Mouse (Mus musculus) left cerebral cortex, adult 8-10 months (tissue): ENCODE measurements around the gene Wdr38. TPM values are rescaled to one million over a fixed set of nuclear protein-coding genes. Genes with fewer than 3 reads are reported as not detected.

Experiments used
- DNase-seq, 2 experiments: peaks; one replicate each; pipeline ENCODE4 v3.0.0; 2022; ENCODE audit warnings: low spot score in 2 of 2
- total RNA-seq, 4 experiments: library from RNA; stranded (reverse); gene quantifications; 2 replicates each; pipeline ENCODE4 v1.2.4; 2022

Gene Wdr38
- total RNA-seq = under 1 TPM; 0.30 to 0.72 (median 0.65) TPM

- peak; percentile 83 to 89 for DNase-seq
These were observed at the start of gene Wdr38 for GRCm38 (mm10) chr2:38997386-38998374. TSS of gene Wdr38 (plus strand) at chr2:38997476.

- no peak for DNase-seq
These were observed 49.7 kb upstream of the Wdr38 start for GRCm38 (mm10) chr2:38947566-38947965.

DNA sequence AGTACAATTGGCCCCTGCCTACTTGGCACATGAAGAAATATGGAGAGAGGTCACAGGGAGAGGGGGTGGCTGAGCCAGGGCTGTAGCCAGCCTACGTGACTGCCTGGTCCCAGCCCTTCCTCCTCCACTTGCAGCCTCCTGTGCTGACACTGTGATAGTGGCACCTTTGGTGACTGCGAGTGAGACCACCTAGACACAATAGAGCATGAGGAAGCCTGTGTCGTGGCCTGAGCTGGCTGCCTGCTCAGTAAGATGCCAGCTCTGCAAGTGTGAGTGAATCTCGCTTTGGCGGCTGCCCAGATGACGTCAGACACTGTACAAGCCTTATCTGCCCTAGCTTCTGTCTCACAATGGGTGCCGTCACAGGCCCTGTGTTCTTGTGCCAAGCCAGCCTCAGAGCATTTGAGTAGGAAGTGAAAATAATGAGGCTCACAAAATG is 47.0 kb upstream of the Wdr38 start:
- DNase-seq = peak; percentile 69 to 85

GRCm38 (mm10) chr2:38953152-38953883 is 44.0 kb upstream of the Wdr38 start:
- DNase-seq = peak; percentile 21 to 64

DNA sequence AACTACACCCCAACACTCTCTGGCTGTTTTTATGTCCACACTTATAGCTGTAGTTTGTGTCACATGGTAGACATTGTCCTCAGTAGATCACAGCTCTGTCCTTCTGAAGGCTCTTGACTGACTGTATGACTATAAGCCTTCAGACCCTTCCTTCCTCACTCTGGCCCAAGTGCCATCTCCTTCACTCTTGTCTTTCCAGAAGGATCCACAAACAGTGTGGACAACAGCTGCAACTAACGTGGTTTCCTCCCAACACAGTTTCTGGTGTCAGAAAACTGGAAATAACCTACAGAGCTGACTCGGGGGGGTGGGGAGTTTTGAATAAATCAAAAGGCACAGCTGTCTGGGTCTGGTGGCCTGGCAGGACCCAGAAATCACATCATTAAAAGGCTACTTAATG is 41.2 kb upstream of the Wdr38 start:
- no peak for DNase-seq

DNA sequence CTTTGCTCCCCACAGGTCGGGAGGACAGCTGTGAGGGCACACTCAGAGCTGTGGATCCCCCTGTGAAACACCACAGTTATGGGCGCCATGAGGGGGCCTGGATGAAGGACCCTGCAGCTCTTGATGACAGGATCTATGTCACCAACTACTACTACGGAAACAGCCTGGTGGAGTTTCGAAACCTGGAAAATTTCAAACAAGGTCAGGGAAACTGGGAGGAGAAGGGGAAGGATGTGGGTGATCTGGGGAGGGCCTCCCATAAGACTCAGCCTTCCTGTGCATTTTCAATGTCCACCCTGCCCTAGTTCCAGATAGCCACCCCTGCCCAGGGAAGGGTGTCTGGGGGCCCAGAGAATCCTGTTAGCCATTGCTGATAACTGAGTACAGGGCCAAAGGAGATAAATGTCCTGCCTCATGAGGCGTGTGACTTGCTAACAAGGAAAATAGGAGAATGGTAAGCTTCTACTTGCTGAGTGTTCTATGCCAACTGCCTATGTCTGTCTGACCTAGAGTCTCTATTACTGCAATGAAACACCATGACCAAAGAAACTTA is 39.5 kb upstream of the Wdr38 start:
- no peak for DNase-seq

DNA sequence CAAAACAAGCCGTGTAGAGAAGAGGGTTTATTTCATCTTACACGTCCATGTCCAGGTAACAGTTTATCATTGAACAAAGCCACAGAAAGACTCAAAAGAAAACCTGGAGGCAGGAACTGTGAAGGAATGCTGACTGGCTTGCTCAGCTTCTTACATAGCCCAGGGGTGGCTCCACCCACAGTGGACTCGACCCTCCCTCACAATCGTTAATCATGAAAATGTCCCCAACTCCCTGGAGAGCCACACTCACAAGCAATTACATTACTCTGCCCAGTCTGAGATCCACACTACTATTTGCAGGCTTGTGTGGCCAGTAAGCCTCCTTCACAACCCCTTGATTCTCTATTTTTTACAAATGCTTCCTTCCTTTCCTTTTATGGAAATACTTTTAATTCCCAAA is 33.1 kb upstream of the Wdr38 start:
- DNase-seq = no peak

DNA sequence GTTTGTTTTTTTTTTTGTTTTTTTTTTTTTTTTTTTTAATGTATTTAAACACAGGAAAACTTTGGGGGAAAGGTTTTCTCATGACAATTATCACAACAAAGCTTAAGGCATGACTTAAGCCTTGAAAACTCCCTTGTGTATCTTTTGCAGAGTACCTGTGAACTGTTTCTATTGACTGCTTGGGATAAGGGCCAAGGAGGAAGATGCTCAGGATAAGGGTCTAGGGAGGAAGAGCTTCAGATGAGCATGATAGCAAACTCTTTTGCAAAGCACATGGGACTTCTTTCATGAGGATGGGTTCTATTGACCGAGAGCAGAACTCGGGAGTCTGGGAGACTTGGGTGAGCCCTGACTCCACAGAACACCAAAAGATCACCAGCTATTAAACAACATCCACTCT is 27.6 kb upstream of the Wdr38 start:
- no peak for DNase-seq

- no peak for DNase-seq
These were observed 27.2 kb upstream of the Wdr38 start for GRCm38 (mm10) chr2:38970057-38970456.

GRCm38 (mm10) chr2:38973223-38973622 is 24.1 kb upstream of the Wdr38 start:
- no peak for DNase-seq

DNA sequence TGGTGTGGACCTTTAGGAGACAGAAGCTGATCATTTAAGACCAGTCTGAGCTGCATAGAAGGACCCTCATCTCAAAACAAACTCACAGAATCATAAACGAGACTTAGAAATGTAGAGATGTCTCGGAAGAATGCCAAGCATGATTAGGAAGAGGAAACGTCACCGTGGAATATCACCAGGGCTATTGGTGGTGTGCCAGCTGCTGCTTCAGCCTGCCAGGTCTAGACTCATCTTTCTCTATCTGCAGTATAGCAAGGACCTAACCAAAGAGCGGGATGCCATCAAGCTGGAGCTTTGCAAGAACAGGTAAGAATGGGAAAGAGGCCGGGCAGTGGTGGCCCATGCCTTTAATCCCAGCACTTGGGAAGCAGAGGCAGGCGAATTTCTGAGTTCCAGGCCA is 23.6 kb upstream of the Wdr38 start:
- no peak for DNase-seq

DNA sequence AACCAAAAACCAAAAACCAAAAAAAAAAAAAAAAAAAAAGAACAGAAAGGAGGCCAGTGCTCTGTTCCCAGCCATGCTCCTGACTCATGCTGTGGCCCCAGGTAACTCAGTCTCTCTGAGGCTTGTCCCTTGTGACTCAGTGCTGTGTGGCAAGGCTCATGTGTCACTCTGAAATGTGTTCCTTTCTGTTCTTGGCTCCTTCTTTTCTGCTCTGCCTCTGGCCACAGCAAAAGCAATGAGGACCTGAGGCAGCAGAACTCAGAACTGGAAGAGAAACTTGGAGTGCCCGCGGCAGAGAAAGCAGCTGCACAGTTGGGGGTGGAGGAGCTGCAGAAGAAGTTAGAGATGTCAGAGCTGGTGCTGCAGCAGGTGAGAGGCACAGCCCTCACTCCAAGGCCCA is 23.1 kb upstream of the Wdr38 start:
- DNase-seq = no peak

- no peak for DNase-seq
These were observed 22.1 kb upstream of the Wdr38 start for GRCm38 (mm10) chr2:38975181-38975580.

GRCm38 (mm10) chr2:38975941-38976805 is 21.1 kb upstream of the Wdr38 start:
- no peak for DNase-seq

DNA sequence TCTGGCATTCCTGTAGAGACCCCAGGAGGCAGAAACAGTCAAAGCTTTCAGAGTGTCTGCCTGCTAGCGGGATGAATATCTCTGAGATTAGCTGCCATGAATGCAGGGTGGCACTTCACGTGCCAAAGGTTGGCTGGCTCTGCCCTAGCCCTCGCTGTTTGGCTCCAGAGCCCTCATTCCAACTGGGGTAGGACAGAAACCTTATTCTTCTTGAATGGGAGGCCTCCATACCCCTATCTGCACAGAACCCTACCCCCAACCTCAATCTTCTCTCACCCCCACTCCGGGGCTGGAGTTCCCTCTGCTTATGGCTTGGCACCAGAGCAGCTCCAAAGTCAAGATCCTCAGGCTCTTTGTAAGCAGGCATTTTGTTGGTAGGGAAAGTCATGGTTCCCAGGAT is 19.4 kb upstream of the Wdr38 start:
- DNase-seq = no peak

DNA sequence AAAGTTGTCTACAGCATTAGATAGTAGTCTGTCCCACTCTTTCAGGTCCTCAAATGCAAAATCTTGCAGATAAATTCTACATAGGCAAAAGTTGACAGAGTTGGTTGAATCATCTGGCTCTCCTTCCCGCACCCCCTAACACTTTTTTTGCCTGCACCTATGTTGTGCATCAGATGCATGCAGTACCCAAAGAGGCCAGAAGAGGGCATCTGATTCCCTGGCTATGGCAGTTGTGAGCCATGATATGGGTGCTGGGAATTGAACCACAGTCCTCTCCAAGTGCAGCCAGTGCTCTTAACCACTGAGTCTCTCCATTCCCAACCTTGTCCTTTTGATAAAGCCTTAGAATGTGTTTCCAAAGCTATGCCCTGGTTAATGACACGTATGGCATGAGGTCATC is 13.8 kb upstream of the Wdr38 start:
- DNase-seq = no peak

DNA sequence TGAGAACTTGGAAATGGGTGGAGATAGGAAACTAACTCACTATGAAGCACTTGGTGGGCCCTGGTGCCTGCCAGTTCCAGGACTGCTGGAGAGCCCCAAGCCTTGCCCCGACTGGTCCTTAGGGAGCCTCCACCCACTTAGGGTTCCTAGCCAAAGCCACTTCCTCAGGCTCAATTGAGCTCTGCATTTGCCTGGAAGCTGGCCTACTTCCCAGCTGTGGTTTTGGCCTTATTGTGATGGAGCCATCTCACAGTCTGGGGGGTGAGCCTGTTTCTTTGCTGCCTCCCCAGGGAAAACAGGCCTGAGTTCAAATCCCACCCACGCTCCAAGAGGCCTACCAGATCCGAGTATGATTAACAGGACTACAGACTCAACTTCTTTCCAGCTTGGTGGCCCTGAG is 10.7 kb upstream of the Wdr38 start:
- no peak for DNase-seq

GRCm38 (mm10) chr2:38987371-38987770 is 9.9 kb upstream of the Wdr38 start:
- DNase-seq = no peak

GRCm38 (mm10) chr2:38987803-38988510 is 9.3 kb upstream of the Wdr38 start:
- DNase-seq = no peak

DNA sequence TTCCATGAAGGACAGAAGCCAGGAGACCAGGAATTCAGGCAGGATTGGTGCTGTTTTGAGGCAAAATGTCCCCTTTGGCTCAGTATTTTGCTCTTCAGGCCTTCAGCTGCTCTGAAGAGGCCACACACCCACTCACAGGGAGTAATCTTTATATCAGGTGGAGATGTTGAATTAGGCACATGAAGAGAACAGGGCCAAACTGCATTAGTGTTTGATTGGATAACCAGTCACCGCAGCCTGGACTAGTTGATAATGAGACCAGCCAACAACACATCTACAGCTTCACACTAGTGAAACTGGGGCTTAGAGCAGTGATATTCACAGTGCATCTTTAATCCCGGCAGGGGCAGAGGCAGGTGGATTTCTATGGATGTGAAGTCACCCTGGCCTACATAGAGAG is 8.3 kb upstream of the Wdr38 start:
- DNase-seq = no peak

GRCm38 (mm10) chr2:38992004-38992403 is 5.3 kb upstream of the Wdr38 start:
- no peak for DNase-seq
